Comparison of ENCODE assay signal across 38 mouse cellular contexts in genomic region chr15:79313848-79314369, GRCm38 (mm10). TPM values are rescaled to one million over a fixed set of nuclear protein-coding genes. Genes with fewer than 3 reads are reported as not detected.
DNase-seq lines count a peak whose midpoint lies in the region; ATAC-seq and TF ChIP-seq lines count a peak whose summit lies in the region.
"Had no signal": no experiment of that assay in that cellular context is flagged by ENCODE, and none has a peak within 500 bp of the region (broad histone marks: within the 10 kb centered on the region; RNA-seq: fewer than 3 reads in every experiment).

No protein-coding gene starts in this region.

- no peaks in the 10 kb centered on the region for H3K9me3 ChIP-seq in forebrain, postnatal 0 days (ENCODE audit: low read length)
- H3K9me3 ChIP-seq in forebrain, embryonic 15.5 days, result no peaks in the 10 kb centered on the region
- no peaks in the 10 kb centered on the region for H3K9me3 ChIP-seq in kidney, embryonic 16.5 days (ENCODE audit: low read length)
- no peaks in the 10 kb centered on the region for H3K9me3 ChIP-seq in lung, postnatal 0 days (ENCODE audit: low read length)
- H3K9me3 ChIP-seq: forebrain, embryonic 13.5 days; heart, embryonic 15.5 days; hindbrain, embryonic 12.5 days; kidney, embryonic 15.5 days; liver, embryonic 15.5 days; midbrain, embryonic 15.5 days; neural tube, embryonic 15.5 days had no signal

- no peak overlapping the region for H3K27ac ChIP-seq in forebrain, postnatal 0 days (ENCODE audit: low read depth, low read length)
- no peak overlapping the region for H3K27ac ChIP-seq in forebrain, embryonic 15.5 days (replicated peaks)
- H3K27ac ChIP-seq in kidney, embryonic 16.5 days (ENCODE audit: low read length), result no peak overlapping the region
- H3K27ac ChIP-seq in lung, postnatal 0 days (ENCODE audit: low read length), result no peak overlapping the region
- H3K27ac ChIP-seq: forebrain, embryonic 13.5 days; gastrocnemius, adult 2 months; heart, embryonic 15.5 days; hindbrain, embryonic 12.5 days; kidney, embryonic 15.5 days; layer of hippocampus, adult 2 months; left cerebral cortex, adult 2 months; liver, embryonic 15.5 days; macrophage; midbrain, embryonic 15.5 days; neural tube, embryonic 15.5 days had no signal

- no peak for TF ChIP-seq CTCF in forebrain, postnatal 0 days (IDR thresholded peaks at IDR 0.05; ENCODE audit: low read depth)
- no peak for TF ChIP-seq CTCF in lung, postnatal 0 days (IDR thresholded peaks at IDR 0.05)
- no peak for TF ChIP-seq CTCF in brain, embryonic 14.5 days (IDR thresholded peaks at IDR 0.05; ENCODE audit: borderline replicate concordance, extremely low read depth, insufficient read depth, insufficient read length)

- peak; percentile 12; the same call in 1 of the 2 replicates for ATAC-seq in forebrain, postnatal 0 days
- no peak for ATAC-seq in forebrain, embryonic 15.5 days (replicated peaks)
- 0 out of 2 replicates have a peak, but pooled peaks have one; percentile 23 for ATAC-seq in kidney, embryonic 16.5 days (ENCODE audit: low FRiP score, low TSS enrichment)
- ATAC-seq in lung, postnatal 0 days, result peak; percentile 71
- ATAC-seq: activated CD4-positive, CD25-positive, alpha-beta regulatory T cell, adult 4 months; forebrain, embryonic 13.5 days; inflammation-experienced regulatory T-cells, adult 6 months; midbrain, embryonic 15.5 days had no signal

- WGBS in forebrain, postnatal 0 days, result 80% methylated on average over 8 of the region's 8 CpGs
- WGBS in forebrain, embryonic 15.5 days, result 76% methylated on average over 8 of the region's 8 CpGs
- WGBS in kidney, embryonic 16.5 days, result 70% methylated on average over 8 of the region's 8 CpGs
- WGBS in lung, postnatal 0 days, result 45% methylated on average over 8 of the region's 8 CpGs

- DNase-seq in forebrain, postnatal 0 days, result no peak
- no peak for DNase-seq in kidney, adult 9 months
- DNase-seq in lung, postnatal 0 days (ENCODE audit: low spot score), result peak; percentile 61
- no peak for DNase-seq in lung, postnatal 10 days
- peak; percentile 2 for DNase-seq in brain, embryonic 14.5 days (ENCODE audit: low read depth)
- no peak for DNase-seq in thymus, postnatal 4 days
- DNase-seq: adrenal gland, adult 8-10 months; cerebellum, adult 11 months; cerebellum, adult 9-10 months; cerebellum, postnatal 36 days; gastrocnemius, adult 2 months; gastrocnemius, postnatal 36 days; heart, adult 18-20 months; kidney, adult 11 months; kidney, postnatal 36 days; left cerebral cortex, postnatal 4 days; retina, postnatal 1 day; right cerebral cortex, postnatal 14 days; thymus, adult 18-20 months; thymus, postnatal 25 days had no signal

- H3K4me3 ChIP-seq in forebrain, postnatal 0 days (ENCODE audit: low read depth, low read length), result no peak overlapping the region
- no peak overlapping the region for H3K4me3 ChIP-seq in forebrain, embryonic 15.5 days
- no peak overlapping the region for H3K4me3 ChIP-seq in kidney, embryonic 16.5 days (ENCODE audit: low read length)
- H3K4me3 ChIP-seq in lung, postnatal 0 days (ENCODE audit: low read depth, low read length), result no peak overlapping the region
- H3K4me3 ChIP-seq: forebrain, embryonic 13.5 days; gastrocnemius, adult 2 months; heart, embryonic 15.5 days; hindbrain, embryonic 12.5 days; kidney, embryonic 15.5 days; layer of hippocampus, adult 2 months; left cerebral cortex, adult 2 months; liver, embryonic 15.5 days; midbrain, embryonic 15.5 days; neural tube, embryonic 15.5 days had no signal

- no peaks in the 10 kb centered on the region for H3K27me3 ChIP-seq in forebrain, postnatal 0 days (ENCODE audit: insufficient read depth, low read length)
- H3K27me3 ChIP-seq in forebrain, embryonic 15.5 days, result no peaks in the 10 kb centered on the region
- H3K27me3 ChIP-seq in kidney, embryonic 16.5 days (ENCODE audit: insufficient read depth, low read length), result no peaks in the 10 kb centered on the region
- no peaks in the 10 kb centered on the region for H3K27me3 ChIP-seq in lung, postnatal 0 days (replicated peaks; ENCODE audit: insufficient read depth, low read length)
- H3K27me3 ChIP-seq: CH12.LX; forebrain, embryonic 13.5 days; heart, embryonic 15.5 days; hindbrain, embryonic 12.5 days; kidney, embryonic 15.5 days; liver, embryonic 15.5 days; midbrain, embryonic 15.5 days; neural tube, embryonic 15.5 days had no signal

- TF ChIP-seq EP300 in lung, postnatal 0 days (IDR thresholded peaks at IDR 0.05), result no peak

- no peak overlapping the region for H3K9ac ChIP-seq in forebrain, postnatal 0 days
- H3K9ac ChIP-seq in forebrain, embryonic 15.5 days (replicated peaks), result no peak overlapping the region
- no peak overlapping the region for H3K9ac ChIP-seq in kidney, embryonic 16.5 days (replicated peaks; ENCODE audit: low read length)
- no peak overlapping the region for H3K9ac ChIP-seq in lung, postnatal 0 days (replicated peaks; ENCODE audit: low read depth)
- H3K9ac ChIP-seq: forebrain, embryonic 13.5 days; heart, embryonic 15.5 days; hindbrain, embryonic 12.5 days; kidney, embryonic 15.5 days; liver, embryonic 15.5 days; midbrain, embryonic 15.5 days; neural tube, embryonic 15.5 days had no signal

- no peak overlapping the region for H3K4me2 ChIP-seq in forebrain, postnatal 0 days (ENCODE audit: low read depth)
- no peak overlapping the region for H3K4me2 ChIP-seq in forebrain, embryonic 15.5 days (replicated peaks)
- H3K4me2 ChIP-seq in kidney, embryonic 16.5 days (replicated peaks; ENCODE audit: low read depth, low read length), result no peak overlapping the region
- no peak overlapping the region for H3K4me2 ChIP-seq in lung, postnatal 0 days (replicated peaks; ENCODE audit: low read depth, low read length)
- H3K4me2 ChIP-seq: forebrain, embryonic 13.5 days; heart, embryonic 15.5 days; hindbrain, embryonic 12.5 days; kidney, embryonic 15.5 days; liver, embryonic 15.5 days; midbrain, embryonic 15.5 days; neural tube, embryonic 15.5 days had no signal

- H3K4me1 ChIP-seq in forebrain, postnatal 0 days (ENCODE audit: insufficient read depth), result no peaks in the 10 kb centered on the region
- H3K4me1 ChIP-seq in forebrain, embryonic 15.5 days, result no peaks in the 10 kb centered on the region
- no peaks in the 10 kb centered on the region for H3K4me1 ChIP-seq in kidney, embryonic 16.5 days (ENCODE audit: insufficient read depth, low read length)
- H3K4me1 ChIP-seq in lung, postnatal 0 days (ENCODE audit: insufficient read depth, low read depth, low read length), result no peaks in the 10 kb centered on the region
- H3K4me1 ChIP-seq: forebrain, embryonic 13.5 days; heart, embryonic 15.5 days; hindbrain, embryonic 12.5 days; midbrain, embryonic 15.5 days; neural tube, embryonic 15.5 days had no signal

- H3K36me3 ChIP-seq in forebrain, postnatal 0 days (ENCODE audit: insufficient read depth), result peaks cover 9% of the 10 kb centered on the region; the same call in 1 of the 2 replicates
- no peaks in the 10 kb centered on the region for H3K36me3 ChIP-seq in forebrain, embryonic 15.5 days
- H3K36me3 ChIP-seq in kidney, embryonic 16.5 days (ENCODE audit: insufficient read depth, low read length), result peaks cover 8% of the 10 kb centered on the region; the same call in 1 of the 2 replicates
- H3K36me3 ChIP-seq in lung, postnatal 0 days (ENCODE audit: insufficient read depth, low read length), result no peaks in the 10 kb centered on the region
- H3K36me3 ChIP-seq: midbrain, embryonic 15.5 days had no signal

- TF ChIP-seq POLR2A in brain, embryonic 14.5 days (IDR thresholded peaks at IDR 0.05; ENCODE audit: borderline replicate concordance, extremely low read depth, insufficient read depth, insufficient read length, poor library complexity, severe bottlenecking), result no peak

RNA-seq across cellular contexts. Expression of gene Pla2g6, which starts 14.3 kb away (rescaled TPM):
- 19.5 and 31.1 TPM in 2 replicates for total RNA-seq in forebrain, postnatal 0 days (2014; rRNA removed)
- 10.7 and 15.2 TPM in 2 replicates for polyA plus RNA-seq in forebrain, postnatal 0 days (2015; fragmentation: Nextera tagmentation; extraction: Ambion mirVana)
- polyA plus RNA-seq in forebrain, embryonic 15.5 days (2015; fragmentation: Nextera tagmentation; extraction: Ambion mirVana), result 25.8 and 29.5 TPM in 2 replicates
- polyA plus RNA-seq in kidney, embryonic 16.5 days (2015; fragmentation: Nextera tagmentation; extraction: Ambion mirVana), result 18.3 and 21.1 TPM in 2 replicates
- polyA plus RNA-seq in lung, postnatal 0 days (2015; fragmentation: Nextera tagmentation; extraction: Ambion mirVana), result 11.8 and 13.7 TPM in 2 replicates
- polyA plus RNA-seq in brain, embryonic 14.5 days (2012; rRNA removed), result 98.9 and 153 TPM in 2 replicates

RNA-seq across cellular contexts. Expression of gene Baiap2l2, which starts 28.6 kb away (rescaled TPM):
- total RNA-seq in forebrain, postnatal 0 days (2014; rRNA removed), result 3.2 and 7.9 TPM in 2 replicates
- polyA plus RNA-seq in forebrain, postnatal 0 days (2015; fragmentation: Nextera tagmentation; extraction: Ambion mirVana), result 9.1 and 11.3 TPM in 2 replicates
- polyA plus RNA-seq in forebrain, embryonic 15.5 days (2015; fragmentation: Nextera tagmentation; extraction: Ambion mirVana), result 1.9 and 3.6 TPM in 2 replicates
- polyA plus RNA-seq in kidney, embryonic 16.5 days (2015; fragmentation: Nextera tagmentation; extraction: Ambion mirVana), result 12.5 and 17.7 TPM in 2 replicates
- 1.4 and 2.7 TPM in 2 replicates for polyA plus RNA-seq in lung, postnatal 0 days (2015; fragmentation: Nextera tagmentation; extraction: Ambion mirVana)
- polyA plus RNA-seq in brain, embryonic 14.5 days (2012; rRNA removed), result 1.8 and 2.9 TPM in 2 replicates
- total RNA-seq: megakaryocyte-erythroid progenitor cell, adult 5-6 weeks had no signal
- polyA plus RNA-seq: macrophage had no signal

RNA-seq across cellular contexts. Expression of gene Maff, which starts 32.5 kb away (rescaled TPM):
- total RNA-seq in forebrain, postnatal 0 days (2014; rRNA removed), result 2.5 and 3.0 TPM in 2 replicates
- 0.74 and 1.1 TPM in 2 replicates for polyA plus RNA-seq in forebrain, postnatal 0 days (2015; fragmentation: Nextera tagmentation; extraction: Ambion mirVana)
- 0.79 and 0.97 TPM in 2 replicates for polyA plus RNA-seq in forebrain, embryonic 15.5 days (2015; fragmentation: Nextera tagmentation; extraction: Ambion mirVana)
- 3.7 and 4.0 TPM in 2 replicates for polyA plus RNA-seq in kidney, embryonic 16.5 days (2015; fragmentation: Nextera tagmentation; extraction: Ambion mirVana)
- polyA plus RNA-seq in lung, postnatal 0 days (2015; fragmentation: Nextera tagmentation; extraction: Ambion mirVana), result 10.6 and 10.8 TPM in 2 replicates
- 1.8 and 2.6 TPM in 2 replicates for polyA plus RNA-seq in brain, embryonic 14.5 days (2012; rRNA removed)

RNA-seq across cellular contexts. Expression of gene Slc16a8, which starts 59.3 kb away (rescaled TPM):
- 0.62 and 0.95 TPM in 2 replicates for total RNA-seq in forebrain, postnatal 0 days (2014; rRNA removed)
- 1.4 and 1.6 TPM in 2 replicates for polyA plus RNA-seq in forebrain, postnatal 0 days (2015; fragmentation: Nextera tagmentation; extraction: Ambion mirVana)
- polyA plus RNA-seq in forebrain, embryonic 15.5 days (2015; fragmentation: Nextera tagmentation; extraction: Ambion mirVana), result 0.36 and 0.81 TPM in 2 replicates
- polyA plus RNA-seq in kidney, embryonic 16.5 days (2015; fragmentation: Nextera tagmentation; extraction: Ambion mirVana), result 0.24 and 0.30 TPM in 2 replicates
- 0.07 and 0.13 TPM in 2 replicates for polyA plus RNA-seq in lung, postnatal 0 days (2015; fragmentation: Nextera tagmentation; extraction: Ambion mirVana)
- 0.37 and 0.50 TPM in 2 replicates for polyA plus RNA-seq in brain, embryonic 14.5 days (2012; rRNA removed)
- total RNA-seq: adrenal gland, adult 8-10 months; layer of hippocampus, adult 2 months; left cerebral cortex, postnatal 4 days; megakaryocyte-erythroid progenitor cell, adult 5-6 weeks had no signal
- polyA plus RNA-seq: activated CD4-positive, CD25-positive, alpha-beta regulatory T cell, adult 4 months; embryonic facial prominence, embryonic 11.5 days; frontal cortex, adult 2 months; inflammation-experienced regulatory T-cells, adult 6 months; liver, embryonic 15.5 days; macrophage had no signal

Comparison
In these comparisons a context has a peak if more than half of its experiments do, and no peak if none do; other contexts are left out.
1. DNase-seq: peak in lung, postnatal 0 days (single experiment) and brain, embryonic 14.5 days (single experiment); none in forebrain, postnatal 0 days (single experiment), kidney, adult 9 months (single experiment), lung, postnatal 10 days (single experiment) and thymus, postnatal 4 days (single experiment).